Mouse (Mus musculus): ENCODE data around the gene Etl4. TPM values are rescaled to one million over a fixed set of nuclear protein-coding genes. Genes with fewer than 3 reads are reported as not detected.

Gene Etl4
- polyA plus RNA-seq, 1 experiment from 2014 or later, result 10.8 TPM

DNA sequence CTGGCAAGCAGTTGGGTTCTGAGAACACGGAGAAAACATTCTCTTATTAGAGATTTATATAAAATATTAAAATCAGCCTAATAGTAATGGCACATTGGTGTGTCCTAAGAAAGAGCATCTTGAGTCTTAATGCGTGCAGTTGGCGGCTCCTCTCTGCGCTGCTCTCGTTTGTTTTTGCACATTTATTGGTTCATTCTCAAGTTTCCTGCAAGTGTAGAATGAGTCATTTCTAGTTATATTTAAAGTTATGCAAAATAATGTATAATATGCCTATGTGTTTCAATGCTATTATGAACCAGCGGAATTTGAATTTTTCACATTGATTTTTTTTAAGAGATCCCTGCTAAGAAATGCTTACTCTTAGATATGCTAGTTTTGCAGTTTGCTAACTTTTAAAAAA, 35.6 kb downstream of the Etl4 start:
- H3K4me2 ChIP-seq (ENCODE audit: low read depth, low read length), result no peak overlapping the region
- ATAC-seq (replicated peaks; ENCODE audit: extremely low read depth, insufficient read depth, low FRiP score), result no peak
- H3K4me3 ChIP-seq (ENCODE audit: low read length), result no peak overlapping the region
- no peaks in the 10 kb centered on the region for H3K4me1 ChIP-seq (ENCODE audit: control insufficient read depth, insufficient read depth, low read length)
- no peaks in the 10 kb centered on the region for H3K36me3 ChIP-seq (ENCODE audit: control insufficient read depth, insufficient read depth)
- H3K27ac ChIP-seq (ENCODE audit: low read length), result no peak overlapping the region
- WGBS, result 90% methylated on average over 6 of the region's 6 CpGs
- no peak overlapping the region for H3K9ac ChIP-seq (ENCODE audit: low read length)
- no peaks in the 10 kb centered on the region for H3K9me3 ChIP-seq (replicated peaks; ENCODE audit: control insufficient read depth, low read length)
- H3K27me3 ChIP-seq (ENCODE audit: control insufficient read depth, insufficient read depth, low read length), result no peaks in the 10 kb centered on the region

DNA sequence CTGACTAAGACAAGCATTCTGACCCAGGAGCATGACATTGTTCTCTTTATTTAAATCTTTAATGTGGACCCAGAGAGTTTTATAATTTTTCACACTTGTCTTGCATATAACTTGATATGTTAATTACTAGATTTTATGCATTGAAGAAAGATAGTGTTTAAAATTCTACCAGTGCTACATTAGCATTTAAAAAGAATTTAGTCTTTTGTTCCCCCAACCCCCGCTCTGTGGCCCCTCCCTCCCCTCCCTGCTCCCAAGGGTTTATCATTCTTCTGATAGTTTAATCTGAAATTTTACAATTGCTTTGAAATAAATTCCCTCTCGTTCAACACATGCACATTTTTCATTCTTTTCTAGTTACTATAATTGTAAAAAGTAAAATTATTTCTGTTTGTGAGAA, 43.4 kb downstream of the Etl4 start:
- WGBS, result 61% methylated on average over 2 of the region's 2 CpGs
- H3K4me2 ChIP-seq (ENCODE audit: low read depth, low read length), result no peak overlapping the region
- no peaks in the 10 kb centered on the region for H3K4me1 ChIP-seq (ENCODE audit: control insufficient read depth, insufficient read depth, low read length)
- no peak overlapping the region for H3K27ac ChIP-seq (ENCODE audit: low read length)
- no peaks in the 10 kb centered on the region for H3K27me3 ChIP-seq (ENCODE audit: control insufficient read depth, insufficient read depth, low read length)
- H3K36me3 ChIP-seq (ENCODE audit: control insufficient read depth, insufficient read depth), result no peaks in the 10 kb centered on the region
- H3K9ac ChIP-seq (ENCODE audit: low read length), result no peak overlapping the region
- no peak for ATAC-seq (replicated peaks; ENCODE audit: extremely low read depth, insufficient read depth, low FRiP score)
- no peaks in the 10 kb centered on the region for H3K9me3 ChIP-seq (replicated peaks; ENCODE audit: control insufficient read depth, low read length)
- no peak overlapping the region for H3K4me3 ChIP-seq (ENCODE audit: low read length)

DNA sequence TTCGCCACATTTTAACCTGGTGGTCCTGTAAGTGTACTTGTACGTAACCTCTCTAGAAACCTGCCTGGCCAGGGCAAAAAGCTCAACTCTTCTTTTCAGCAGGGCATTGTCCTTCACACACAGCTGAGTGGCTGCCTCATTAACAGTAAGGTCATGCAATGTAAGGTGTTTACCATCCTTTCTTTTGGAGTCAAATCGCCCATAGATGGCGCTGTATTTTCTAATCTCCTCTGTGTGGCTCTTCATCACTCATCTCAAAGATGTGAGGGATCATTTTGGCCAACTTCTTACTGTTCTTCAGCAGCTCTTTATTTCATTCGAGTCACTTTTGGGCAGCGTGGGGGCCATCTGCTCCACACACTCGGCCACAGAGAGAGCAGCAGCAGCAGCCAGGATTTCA, 56.9 kb downstream of the Etl4 start:
- no peaks in the 10 kb centered on the region for H3K4me1 ChIP-seq (ENCODE audit: control insufficient read depth, insufficient read depth, low read length)
- H3K27me3 ChIP-seq (ENCODE audit: control insufficient read depth, insufficient read depth, low read length), result no peaks in the 10 kb centered on the region
- H3K27ac ChIP-seq (ENCODE audit: low read length), result no peak overlapping the region
- no peaks in the 10 kb centered on the region for H3K9me3 ChIP-seq (replicated peaks; ENCODE audit: control insufficient read depth, low read length)
- no peak overlapping the region for H3K4me3 ChIP-seq (ENCODE audit: low read length)
- ATAC-seq (replicated peaks; ENCODE audit: extremely low read depth, insufficient read depth, low FRiP score), result no peak
- no peaks in the 10 kb centered on the region for H3K36me3 ChIP-seq (ENCODE audit: control insufficient read depth, insufficient read depth)
- H3K9ac ChIP-seq (ENCODE audit: low read length), result no peak overlapping the region
- no peak overlapping the region for H3K4me2 ChIP-seq (ENCODE audit: low read depth, low read length)
- 54% methylated on average over 7 of the region's 7 CpGs for WGBS

DNA sequence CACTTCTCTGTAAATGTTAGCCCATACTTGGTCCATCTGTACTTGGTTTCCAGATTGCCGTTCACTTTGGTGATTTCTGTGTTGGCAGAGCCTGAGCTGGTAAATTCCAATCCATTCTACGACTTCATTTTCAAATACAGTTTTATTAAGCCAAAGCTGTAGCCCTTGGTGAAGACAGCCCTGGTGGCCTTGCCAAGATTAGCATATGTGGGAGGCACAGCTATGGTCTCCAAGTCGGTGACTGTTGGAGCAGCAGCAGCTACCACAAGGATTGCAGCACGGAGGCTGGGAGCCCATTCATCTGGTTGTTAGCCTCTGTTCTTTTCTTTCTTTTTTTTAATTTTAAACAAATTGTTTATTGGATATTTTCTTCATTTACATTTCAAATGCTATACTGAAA, 128.1 kb downstream of the Etl4 start:
- H3K4me3 ChIP-seq (ENCODE audit: low read length), result no peak overlapping the region
- no peak overlapping the region for H3K27ac ChIP-seq (ENCODE audit: low read length)
- 66% methylated on average over 4 of the region's 4 CpGs for WGBS
- no peaks in the 10 kb centered on the region for H3K36me3 ChIP-seq (ENCODE audit: control insufficient read depth, insufficient read depth)
- no peak for ATAC-seq (replicated peaks; ENCODE audit: extremely low read depth, insufficient read depth, low FRiP score)
- no peak overlapping the region for H3K4me2 ChIP-seq (ENCODE audit: low read depth, low read length)
- no peaks in the 10 kb centered on the region for H3K9me3 ChIP-seq (replicated peaks; ENCODE audit: control insufficient read depth, low read length)
- no peak overlapping the region for H3K9ac ChIP-seq (ENCODE audit: low read length)
- no peaks in the 10 kb centered on the region for H3K4me1 ChIP-seq (ENCODE audit: control insufficient read depth, insufficient read depth, low read length)
- no peaks in the 10 kb centered on the region for H3K27me3 ChIP-seq (ENCODE audit: control insufficient read depth, insufficient read depth, low read length)

GRCm38 (mm10) chr2:20072377-20072776, 162.8 kb downstream of the Etl4 start:
- Histone ChIP-seq H3K27ac (ENCODE audit: low read length) (no peak overlapping the region), H3K9me3 (replicated peaks; ENCODE audit: control insufficient read depth, low read length) (no peaks in the 10 kb centered on the region), H3K9ac (ENCODE audit: low read length) (no peak overlapping the region), H3K27me3 (ENCODE audit: control insufficient read depth, insufficient read depth, low read length) (no peaks in the 10 kb centered on the region), H3K4me3 (ENCODE audit: low read length) (no peak overlapping the region), H3K36me3 (ENCODE audit: control insufficient read depth, insufficient read depth) (no peaks in the 10 kb centered on the region), H3K4me1 (ENCODE audit: control insufficient read depth, insufficient read depth, low read length) (no peaks in the 10 kb centered on the region), H3K4me2 (ENCODE audit: low read depth, low read length) (no peak overlapping the region)
- no peak for ATAC-seq (replicated peaks; ENCODE audit: extremely low read depth, insufficient read depth, low FRiP score)
- 35% methylated on average over 9 of the region's 9 CpGs for WGBS

DNA sequence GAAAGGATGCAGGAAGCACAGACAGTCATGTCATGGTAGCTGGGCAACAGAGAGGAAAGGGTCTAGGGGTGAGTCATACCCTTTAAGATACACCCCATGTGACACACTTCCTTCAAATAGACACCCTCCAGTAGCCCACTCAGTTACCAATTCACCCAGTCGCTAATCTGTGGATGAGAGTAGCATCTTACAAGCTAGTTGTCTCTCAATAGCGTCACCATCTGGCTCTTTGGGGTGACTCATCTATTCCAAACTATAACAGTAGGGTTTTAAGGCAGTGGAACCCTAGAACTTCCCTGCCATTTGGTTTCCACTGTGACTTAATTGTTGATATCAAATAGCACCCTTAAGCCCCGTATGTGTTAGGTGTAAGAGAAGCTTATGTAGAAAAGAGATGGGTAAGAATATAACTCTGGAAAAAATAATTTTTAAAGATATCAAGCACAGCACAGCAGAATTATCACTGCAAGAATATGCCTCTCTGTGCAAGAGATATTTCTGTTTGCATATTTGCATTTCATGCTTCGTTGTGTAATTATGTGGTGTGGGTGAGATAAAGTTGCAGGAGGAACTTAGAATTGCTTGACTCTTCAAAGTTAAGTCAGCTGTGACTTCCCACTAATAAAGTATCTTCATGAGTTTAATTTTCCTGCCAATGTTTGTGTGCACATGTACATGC, 166.7 kb downstream of the Etl4 start:
- 71% methylated on average over 4 of the region's 4 CpGs for WGBS
- no peaks in the 10 kb centered on the region for H3K9me3 ChIP-seq (replicated peaks; ENCODE audit: control insufficient read depth, low read length)
- H3K9ac ChIP-seq (ENCODE audit: low read length), result no peak overlapping the region
- no peak overlapping the region for H3K27ac ChIP-seq (ENCODE audit: low read length)
- ATAC-seq (replicated peaks; ENCODE audit: extremely low read depth, insufficient read depth, low FRiP score), result no peak
- no peaks in the 10 kb centered on the region for H3K4me1 ChIP-seq (ENCODE audit: control insufficient read depth, insufficient read depth, low read length)
- no peaks in the 10 kb centered on the region for H3K36me3 ChIP-seq (ENCODE audit: control insufficient read depth, insufficient read depth)
- H3K27me3 ChIP-seq (ENCODE audit: control insufficient read depth, insufficient read depth, low read length), result no peaks in the 10 kb centered on the region
- no peak overlapping the region for H3K4me3 ChIP-seq (ENCODE audit: low read length)
- no peak overlapping the region for H3K4me2 ChIP-seq (ENCODE audit: low read depth, low read length)

DNA sequence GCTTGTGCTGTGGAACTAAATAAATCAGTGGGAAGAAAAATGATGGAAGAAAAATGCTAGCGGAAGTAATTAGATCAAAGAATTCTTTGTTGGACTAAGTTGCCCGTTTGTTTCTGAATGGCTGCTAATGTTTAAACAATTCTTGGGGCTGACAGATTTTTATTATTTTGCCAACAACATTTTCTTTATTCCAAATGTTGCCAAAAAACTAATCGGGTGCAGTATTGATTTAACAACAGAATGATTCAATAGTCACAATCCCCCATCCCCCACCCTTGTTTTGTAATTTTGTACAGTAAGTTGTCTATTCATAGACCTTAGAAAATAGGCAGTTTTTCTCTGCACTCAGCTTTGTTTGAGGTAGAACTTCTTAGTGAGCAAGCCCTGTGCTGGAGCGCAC, 175.2 kb downstream of the Etl4 start:
- ATAC-seq (replicated peaks; ENCODE audit: extremely low read depth, insufficient read depth, low FRiP score), result no peak
- WGBS, result 84% methylated on average over 4 of the region's 4 CpGs
- no peaks in the 10 kb centered on the region for H3K27me3 ChIP-seq (ENCODE audit: control insufficient read depth, insufficient read depth, low read length)
- H3K9me3 ChIP-seq (replicated peaks; ENCODE audit: control insufficient read depth, low read length), result no peaks in the 10 kb centered on the region; the same call in 1 of the 2 replicates
- H3K4me2 ChIP-seq (ENCODE audit: low read depth, low read length), result no peak overlapping the region
- no peaks in the 10 kb centered on the region for H3K4me1 ChIP-seq (ENCODE audit: control insufficient read depth, insufficient read depth, low read length)
- no peaks in the 10 kb centered on the region for H3K36me3 ChIP-seq (ENCODE audit: control insufficient read depth, insufficient read depth)
- no peak overlapping the region for H3K4me3 ChIP-seq (ENCODE audit: low read length)
- no peak overlapping the region for H3K9ac ChIP-seq (ENCODE audit: low read length)
- H3K27ac ChIP-seq (ENCODE audit: low read length), result no peak overlapping the region

- Histone ChIP-seq H3K27me3 (ENCODE audit: control insufficient read depth, insufficient read depth, low read length) (no peaks in the 10 kb centered on the region), H3K4me1 (ENCODE audit: control insufficient read depth, insufficient read depth, low read length) (no peaks in the 10 kb centered on the region), H3K4me2 (ENCODE audit: low read depth, low read length) (no peak overlapping the region), H3K9me3 (replicated peaks; ENCODE audit: control insufficient read depth, low read length) (no peaks in the 10 kb centered on the region), H3K27ac (ENCODE audit: low read length) (no peak overlapping the region), H3K36me3 (ENCODE audit: control insufficient read depth, insufficient read depth) (no peaks in the 10 kb centered on the region), H3K4me3 (ENCODE audit: low read length) (no peak overlapping the region), H3K9ac (ENCODE audit: low read length) (no peak overlapping the region)
- WGBS, result 58% methylated on average over 1 of the region's 1 CpGs
- ATAC-seq (replicated peaks; ENCODE audit: extremely low read depth, insufficient read depth, low FRiP score), result no peak
Measured at GRCm38 (mm10) chr2:20105456-20105855, 195.9 kb downstream of the Etl4 start.

DNA sequence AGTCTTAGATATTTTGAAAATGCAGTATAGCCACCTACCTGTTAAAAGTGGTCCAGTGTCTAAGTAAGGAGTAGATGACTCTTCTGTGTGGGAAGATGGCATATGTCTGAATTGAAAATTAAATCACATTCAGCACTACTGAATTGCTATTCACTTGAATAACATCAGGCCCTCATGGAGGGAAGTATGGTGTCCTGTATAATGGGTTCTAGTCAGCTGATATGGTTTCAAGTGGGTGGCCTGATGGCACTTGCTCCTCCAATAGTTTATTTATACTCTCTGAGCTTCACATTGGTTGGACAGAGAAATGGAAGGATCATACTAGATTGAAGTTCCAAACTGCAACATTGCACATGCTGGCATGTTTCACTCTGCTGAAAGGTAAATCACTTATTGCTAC, 202.1 kb downstream of the Etl4 start:
- Histone ChIP-seq H3K4me2 (ENCODE audit: low read depth, low read length) (no peak overlapping the region), H3K27ac (ENCODE audit: low read length) (no peak overlapping the region), H3K4me3 (ENCODE audit: low read length) (no peak overlapping the region), H3K9me3 (replicated peaks; ENCODE audit: control insufficient read depth, low read length) (no peaks in the 10 kb centered on the region), H3K9ac (ENCODE audit: low read length) (no peak overlapping the region), H3K36me3 (ENCODE audit: control insufficient read depth, insufficient read depth) (no peaks in the 10 kb centered on the region), H3K4me1 (ENCODE audit: control insufficient read depth, insufficient read depth, low read length) (no peaks in the 10 kb centered on the region), H3K27me3 (ENCODE audit: control insufficient read depth, insufficient read depth, low read length) (no peaks in the 10 kb centered on the region)
- no peak for ATAC-seq (replicated peaks; ENCODE audit: extremely low read depth, insufficient read depth, low FRiP score)
